Mouse (Mus musculus) gastrocnemius, adult 8-10 months (tissue): ENCODE results near the gene Arl5b. TPM values are rescaled to one million over a fixed set of nuclear protein-coding genes. Genes with fewer than 3 reads are reported as not detected.

Experiments used
- DNase-seq, 2 experiments: peaks; one replicate each; pipeline ENCODE4 v3.0.0; 2022; ENCODE audit warnings: low spot score in 2 of 2
- total RNA-seq, 4 experiments: library from RNA; stranded (reverse); gene quantifications; 2 replicates each; pipeline ENCODE4 v1.2.4; 2022

Arl5b gene
- 10 to 100 TPM; 17.1 to 20.0 (median 19.5) TPM for total RNA-seq

GRCm38 (mm10) chr2:15049117-15049873 lies at the start of gene Arl5b:
Gene Arl5b (plus strand): TSS chr2:15049395.
- DNase-seq: peak; percentile 92 to 93

GRCm38 (mm10) chr2:15007531-15007930 lies 41.7 kb upstream of the Arl5b start:
- DNase-seq: no peak

GRCm38 (mm10) chr2:15008072-15008471 lies 41.1 kb upstream of the Arl5b start:
- DNase-seq: no peak

GRCm38 (mm10) chr2:15026817-15027216 lies 22.4 kb upstream of the Arl5b start:
- DNase-seq: no peak

- DNase-seq: no peak
Measured at GRCm38 (mm10) chr2:15027816-15028215, 21.4 kb upstream of the Arl5b start.

GRCm38 (mm10) chr2:15038705-15039104 lies 10.5 kb upstream of the Arl5b start:
- no peak for DNase-seq

GRCm38 (mm10) chr2:15040326-15040725 lies 8.9 kb upstream of the Arl5b start:
- DNase-seq: no peak

GRCm38 (mm10) chr2:15054496-15054895 lies 5.3 kb downstream of the Arl5b start:
- no peak for DNase-seq

- peak; percentile 90 to 93 for DNase-seq
Measured at GRCm38 (mm10) chr2:15054945-15055637, 5.9 kb downstream of the Arl5b start, which contains the start of gene Nsun6. Gene Nsun6 (minus strand): TSS chr2:15055069.

- no peak for DNase-seq
Measured at GRCm38 (mm10) chr2:15055741-15056151, 6.6 kb downstream of the Arl5b start.

- DNase-seq: no peak
Measured at GRCm38 (mm10) chr2:15058227-15058626, 9.0 kb downstream of the Arl5b start.

GRCm38 (mm10) chr2:15060856-15061255 lies 11.7 kb downstream of the Arl5b start:
- DNase-seq: no peak

GRCm38 (mm10) chr2:15063815-15064214 lies 14.6 kb downstream of the Arl5b start:
- no peak for DNase-seq

- no peak for DNase-seq
Measured at GRCm38 (mm10) chr2:15064380-15065269, 15.4 kb downstream of the Arl5b start.

- DNase-seq: no peak
Measured at GRCm38 (mm10) chr2:15065447-15065846, 16.3 kb downstream of the Arl5b start.

- no peak for DNase-seq
Measured at GRCm38 (mm10) chr2:15067091-15067490, 17.9 kb downstream of the Arl5b start.

GRCm38 (mm10) chr2:15083702-15084101 lies 34.5 kb downstream of the Arl5b start:
- no peak for DNase-seq

GRCm38 (mm10) chr2:15087308-15087707 lies 38.1 kb downstream of the Arl5b start:
- no peak for DNase-seq

- DNase-seq: no peak
Measured at GRCm38 (mm10) chr2:15096514-15097090, 47.4 kb downstream of the Arl5b start.

GRCm38 (mm10) chr2:15104386-15104785 lies 55.2 kb downstream of the Arl5b start:
- no peak for DNase-seq

GRCm38 (mm10) chr2:15111290-15111689 lies 62.1 kb downstream of the Arl5b start:
- DNase-seq: no peak
